Mouse (Mus musculus): ENCODE measurements around the gene Chst11. TPM values are rescaled to one million over a fixed set of nuclear protein-coding genes. Genes with fewer than 3 reads are reported as not detected.

Gene Chst11
- total and polyA plus RNA-seq, 3 experiments = 3.1 to 10.6 TPM; not detected in 1

DNA sequence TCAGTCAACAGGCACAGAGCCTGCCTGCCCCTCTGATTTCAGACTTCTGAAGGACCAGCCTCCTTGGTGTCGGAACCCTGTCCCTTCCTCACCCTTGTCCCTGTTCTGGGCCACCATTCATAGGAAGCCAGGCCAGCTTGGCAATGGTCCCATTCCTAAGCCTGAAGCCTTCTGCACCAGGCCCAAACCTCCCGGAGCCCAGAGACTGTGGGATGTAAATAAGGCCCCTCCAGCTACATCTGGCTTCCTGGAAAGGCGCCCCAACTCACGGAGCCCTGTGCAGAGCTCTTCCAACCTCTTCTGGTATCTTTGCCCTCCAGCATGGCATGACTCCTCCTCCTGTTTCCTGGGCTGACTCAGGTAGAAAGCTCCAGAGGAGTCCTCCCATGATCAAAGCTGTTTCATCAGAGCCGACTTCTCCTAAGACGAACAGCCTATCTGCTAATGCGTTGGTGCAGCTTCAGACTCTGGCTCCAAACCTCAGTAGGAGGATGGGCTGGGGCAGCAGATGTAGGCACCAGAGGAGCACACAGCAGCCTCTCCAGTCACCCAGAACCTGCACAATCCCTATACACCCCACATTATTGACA, 199.3 kb downstream of the Chst11 start:
- Histone ChIP-seq H3K4me1 (ENCODE audit: control insufficient read depth in 1 of 2, insufficient read depth in 2 of 2, low read length in 2 of 2) (peaks cover 19 to 42% of the 10 kb centered on the region in 2 experiments), H3K79me2 (ENCODE audit: control insufficient read depth, insufficient read depth, low read length, poor library complexity) (no peaks in the 10 kb centered on the region), H3K36me3 (ENCODE audit: control insufficient read depth in 1 of 2, insufficient read depth in 2 of 2, low read length in 2 of 2) (peaks cover 0 to 19% of the 10 kb centered on the region in 2 experiments; a peak in 2 of 4 replicates), H3K27ac (ENCODE audit: control insufficient read depth, low read depth, low read length) (peak overlapping the region; percentile 54), H3K27me3 (ENCODE audit: control insufficient read depth in 1 of 2, insufficient read depth in 2 of 2, low read length in 2 of 2) (no peaks in the 10 kb centered on the region), H3K9ac (ENCODE audit: control insufficient read depth, low read depth, low read length, poor library complexity, severe bottlenecking) (peak overlapping the region; percentile 12), H3K4me3 (ENCODE audit: control insufficient read depth in 1 of 2, insufficient read depth in 1 of 2, low read depth in 2 of 2, low read length in 2 of 2) (no peak overlapping the region; a peak in 1 of 4 replicates), H3K9me3 (replicated peaks; ENCODE audit: insufficient read depth, low read length) (no peaks in the 10 kb centered on the region)
- peak; percentile 26 for DNase-seq (ENCODE audit: low read depth, low spot score)
- TF ChIP-seq TAL1 (IDR thresholded peaks at IDR 0.05; ENCODE audit: low read length) = peak; percentile 27
- TF ChIP-seq POLR2AphosphoS2 (IDR thresholded peaks at IDR 0.05; ENCODE audit: low read length) = no peak

DNA sequence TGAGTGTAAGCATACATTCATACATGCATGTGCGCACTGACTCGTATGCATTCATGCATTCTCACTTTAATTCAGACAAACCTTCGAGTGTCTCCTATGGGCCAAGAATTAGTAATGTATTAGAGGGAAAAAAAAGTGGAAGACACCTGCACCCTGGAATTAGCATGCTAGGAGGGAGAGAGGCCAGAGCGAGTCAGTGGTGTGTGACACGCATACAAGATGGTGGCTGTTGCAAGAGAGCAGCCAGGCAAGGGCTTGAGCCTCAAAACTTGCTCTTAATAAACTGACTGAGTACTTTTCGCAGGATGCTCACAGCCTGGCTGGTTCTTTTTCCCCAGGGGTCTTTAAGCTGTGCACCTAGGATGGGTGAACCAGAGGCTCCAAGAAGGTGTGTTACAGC, 199.8 kb downstream of the Chst11 start:
- peaks cover 0 to 19% of the 10 kb centered on the region in 2 experiments; a peak in 2 of 4 replicates for H3K36me3 ChIP-seq (ENCODE audit: control insufficient read depth in 1 of 2, insufficient read depth in 2 of 2, low read length in 2 of 2)
- TF ChIP-seq HCFC1 (IDR thresholded peaks at IDR 0.05; ENCODE audit: low read depth, low read length) (no peak), UBTF (IDR thresholded peaks at IDR 0.05; ENCODE audit: borderline replicate concordance, insufficient read depth, low read depth, low read length) (no peak), MXI1 (IDR thresholded peaks at IDR 0.05; ENCODE audit: low read depth, low read length) (no peak), KAT2A (conservative IDR thresholded peaks at IDR 0.05; ENCODE audit: low read depth, low read length) (no peak), EP300 (IDR thresholded peaks at IDR 0.05; ENCODE audit: low read depth in 1 of 2, low read length in 2 of 2) (no peak), MYC (IDR thresholded peaks at IDR 0.05; ENCODE audit: low read depth, low read length) (no peak), NRF1 (IDR thresholded peaks at IDR 0.05; ENCODE audit: insufficient read depth, low read depth, low read length, poor library complexity, severe bottlenecking) (no peak), USF1 (IDR thresholded peaks at IDR 0.05; ENCODE audit: low read depth, low read length) (no peak), MYB (IDR thresholded peaks at IDR 0.05; ENCODE audit: low read depth, low read length) (no peak), MAX (IDR thresholded peaks at IDR 0.05; ENCODE audit: low read length) (no peak), ZC3H11A (IDR thresholded peaks at IDR 0.05; ENCODE audit: low read depth, low read length) (no peak), MEF2A (IDR thresholded peaks at IDR 0.05; ENCODE audit: extremely low read depth, insufficient replicate concordance, low read depth, low read length, poor library complexity, severe bottlenecking) (no peak), MAFK (IDR thresholded peaks at IDR 0.05; ENCODE audit: borderline replicate concordance, low read depth, low read length) (no peak), MAZ (IDR thresholded peaks at IDR 0.05; ENCODE audit: low read depth, low read length) (no peak), GABPA (IDR thresholded peaks at IDR 0.05; ENCODE audit: low read depth, low read length) (no peak), GATA1 (IDR thresholded peaks at IDR 0.05; ENCODE audit: low read depth, low read length) (no peak), CHD2 (IDR thresholded peaks at IDR 0.05; ENCODE audit: low read length) (no peak), JUND (IDR thresholded peaks at IDR 0.05; ENCODE audit: low read depth, low read length) (no peak), SMC3 (IDR thresholded peaks at IDR 0.05; ENCODE audit: low read depth, low read length) (no peak), TAL1 (IDR thresholded peaks at IDR 0.05; ENCODE audit: low read length) (no peak)
- DNase-seq (ENCODE audit: low read depth, low spot score) = no peak
- H3K9ac ChIP-seq (ENCODE audit: control insufficient read depth, low read depth, low read length, poor library complexity, severe bottlenecking) = no peak overlapping the region
- no peaks in the 10 kb centered on the region for H3K9me3 ChIP-seq (replicated peaks; ENCODE audit: insufficient read depth, low read length)
- H3K4me1 ChIP-seq (ENCODE audit: control insufficient read depth in 1 of 2, insufficient read depth in 2 of 2, low read length in 2 of 2) = peaks cover 19 to 42% of the 10 kb centered on the region in 2 experiments
- H3K4me3 ChIP-seq (ENCODE audit: control insufficient read depth in 1 of 2, insufficient read depth in 1 of 2, low read depth in 2 of 2, low read length in 2 of 2) = no peak overlapping the region
- no peak overlapping the region for H3K27ac ChIP-seq (ENCODE audit: control insufficient read depth, low read depth, low read length)
- no peaks in the 10 kb centered on the region for H3K79me2 ChIP-seq (ENCODE audit: control insufficient read depth, insufficient read depth, low read length, poor library complexity)
- no peaks in the 10 kb centered on the region for H3K27me3 ChIP-seq (ENCODE audit: control insufficient read depth in 1 of 2, insufficient read depth in 2 of 2, low read length in 2 of 2)
